Comparison of ENCODE assay signal across 14 mouse cellular contexts in the genomic region with DNA sequence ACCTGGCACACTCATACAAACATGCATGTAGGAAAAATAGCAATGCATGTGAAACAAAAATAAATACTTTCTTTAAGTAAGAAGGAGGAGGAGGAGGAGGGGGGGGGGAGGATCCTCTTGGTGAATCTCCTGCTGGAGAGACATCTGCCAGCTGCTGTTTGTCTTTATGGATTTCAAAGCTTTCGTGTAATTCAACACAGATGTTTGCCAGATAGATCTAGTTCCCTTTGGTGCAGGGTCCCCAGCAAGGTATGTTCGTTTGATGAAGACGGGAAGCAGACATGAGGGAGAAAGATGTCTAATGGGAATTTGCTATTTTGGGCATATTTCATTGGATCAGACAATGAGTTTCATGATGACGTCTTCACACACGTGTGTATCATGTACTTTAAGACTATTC.
"Had no signal": no experiment of that assay in that cellular context is flagged by ENCODE, and none has a peak within 500 bp of the region (broad histone marks: within the 10 kb centered on the region; RNA-seq: fewer than 3 reads in every experiment).

No protein-coding gene starts in this region.

- H3K4me2 ChIP-seq: liver, embryonic 13.5 days; midbrain, embryonic 11.5 days; neural tube, embryonic 13.5 days; stomach, embryonic 15.5 days had no signal

- H3K9me3 ChIP-seq: liver, embryonic 13.5 days; neural tube, embryonic 13.5 days; stomach, embryonic 15.5 days had no signal

- H3K9ac ChIP-seq: liver, embryonic 13.5 days; liver, postnatal 0 days; neural tube, embryonic 13.5 days; stomach, embryonic 15.5 days had no signal

- ATAC-seq: intestine, postnatal 0 days; liver, postnatal 0 days had no signal

- H3K4me3 ChIP-seq: left cerebral cortex, adult 2 months; liver, embryonic 13.5 days; myocyte; neural tube, embryonic 13.5 days; stomach, embryonic 15.5 days had no signal

- H3K4me1 ChIP-seq: liver, embryonic 13.5 days; neural tube, embryonic 13.5 days; stomach, embryonic 15.5 days had no signal

- DNase-seq: kidney, postnatal 25 days; liver; liver, embryonic 13.5 days; liver, postnatal 0 days; lung, postnatal 36 days; right cerebral cortex, postnatal 14 days; thymus, adult 2 months; thymus, postnatal 25 days had no signal

- H3K36me3 ChIP-seq: liver, embryonic 13.5 days; neural tube, embryonic 13.5 days; stomach, embryonic 15.5 days had no signal

- H3K27ac ChIP-seq: left cerebral cortex, adult 2 months; liver, embryonic 13.5 days; neural tube, embryonic 13.5 days; stomach, embryonic 15.5 days had no signal

- H3K27me3 ChIP-seq: liver, embryonic 13.5 days; neural tube, embryonic 13.5 days; stomach, embryonic 15.5 days had no signal
